Mouse (Mus musculus) limb, embryonic 15.5 days (tissue): ENCODE measurements around the gene Rbms3. TPM values are rescaled to one million over a fixed set of nuclear protein-coding genes. Genes with fewer than 3 reads are reported as not detected.

Source experiments
- ATAC-seq: fragments of 200-750 bp; cut with Nextera tagmentation; 2 replicates; pipeline ENCODE4 v1.8.0; 2017; ENCODE audit warnings: low read depth, moderate TSS enrichment; ENCODE audit not compliant: insufficient number of reproducible peaks, low FRiP score, low TSS enrichment
- H3K27ac ChIP-seq: fragments of 300-500 bp; sonication (generic); 2 replicates; pipeline ENCODE4 v1.5.1; 2015; ENCODE audit warnings: moderate library complexity, mild to moderate bottlenecking, inconsistent platforms
- H3K27me3 ChIP-seq: fragments of 300-500 bp; sonication (generic); 2 replicates; pipeline ENCODE4 v1.6.1; 2015; ENCODE audit warnings: inconsistent platforms
- H3K36me3 ChIP-seq: fragments of 300-500 bp; sonication (generic); 2 replicates; pipeline ENCODE4 v1.6.1; 2015; ENCODE audit warnings: inconsistent platforms
- H3K4me1 ChIP-seq: fragments of 300-500 bp; sonication (generic); 2 replicates; pipeline ENCODE4 v1.6.1; 2015; ENCODE audit warnings: inconsistent platforms
- H3K4me2 ChIP-seq: fragments of 300-500 bp; sonication (generic); 2 replicates; pipeline ENCODE4 v1.6.1; 2015; ENCODE audit warnings: mild to moderate bottlenecking, inconsistent platforms
- H3K4me3 ChIP-seq: fragments of 300-500 bp; sonication (generic); 2 replicates; pipeline ENCODE4 v1.5.1; 2015; ENCODE audit warnings: mild to moderate bottlenecking, inconsistent platforms
- H3K9ac ChIP-seq: fragments of 300-500 bp; sonication (generic); 2 replicates; pipeline ENCODE4 v1.6.1; 2015; ENCODE audit warnings: inconsistent platforms
- H3K9me3 ChIP-seq: fragments of 300-500 bp; sonication (generic); 2 replicates; pipeline ENCODE4 v1.6.1; 2016; ENCODE audit warnings: inconsistent platforms
- WGBS: fragments of 180-500 bp; shearing (Covaris S2); methylation state at CpG from one replicate; pipeline ENCODE4 v1.1.7; 2015; 5-methylcytosine and 5-hydroxymethylcytosine counted together
- polyA plus RNA-seq: library from polyadenylated mRNA; unstranded; fragments of >200 nt; fragmentation: Nextera tagmentation; extraction: Ambion mirVana; gene quantifications from 2 replicates; pipeline ENCODE4 v1.2.1, GENCODE M21; 2015

Gene Rbms3
- polyA plus RNA-seq, 1 experiment from 2014 or later, result 99.4 TPM

DNA sequence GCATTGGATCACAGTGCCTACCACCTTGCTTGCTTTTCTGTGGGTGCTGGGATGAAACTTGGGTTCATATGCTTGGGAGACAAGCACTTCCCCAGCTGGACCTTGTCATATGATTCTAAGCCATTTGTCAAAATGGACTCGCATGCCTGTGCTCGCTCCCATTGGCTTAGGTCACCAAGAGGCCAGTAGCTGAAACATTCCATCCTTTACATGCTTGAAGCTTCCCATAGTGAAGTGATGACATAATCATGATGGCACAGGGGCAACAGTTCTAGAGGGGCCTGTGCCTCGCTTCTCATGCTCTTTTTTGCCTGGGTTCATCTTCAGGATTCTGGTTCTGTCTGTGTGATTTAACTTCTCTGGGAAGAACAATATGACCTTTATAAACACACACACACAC, 857.9 kb downstream of the Rbms3 start:
- no peaks in the 10 kb centered on the region for H3K4me1 ChIP-seq
- ATAC-seq, result no peak
- no peak overlapping the region for H3K9ac ChIP-seq
- H3K9me3 ChIP-seq, result no peaks in the 10 kb centered on the region
- H3K27me3 ChIP-seq, result no peaks in the 10 kb centered on the region
- no peak overlapping the region for H3K27ac ChIP-seq
- WGBS, result 68% methylated on average over 3 of the region's 3 CpGs
- no peaks in the 10 kb centered on the region for H3K36me3 ChIP-seq
- H3K4me2 ChIP-seq, result no peak overlapping the region
- H3K4me3 ChIP-seq, result no peak overlapping the region

DNA sequence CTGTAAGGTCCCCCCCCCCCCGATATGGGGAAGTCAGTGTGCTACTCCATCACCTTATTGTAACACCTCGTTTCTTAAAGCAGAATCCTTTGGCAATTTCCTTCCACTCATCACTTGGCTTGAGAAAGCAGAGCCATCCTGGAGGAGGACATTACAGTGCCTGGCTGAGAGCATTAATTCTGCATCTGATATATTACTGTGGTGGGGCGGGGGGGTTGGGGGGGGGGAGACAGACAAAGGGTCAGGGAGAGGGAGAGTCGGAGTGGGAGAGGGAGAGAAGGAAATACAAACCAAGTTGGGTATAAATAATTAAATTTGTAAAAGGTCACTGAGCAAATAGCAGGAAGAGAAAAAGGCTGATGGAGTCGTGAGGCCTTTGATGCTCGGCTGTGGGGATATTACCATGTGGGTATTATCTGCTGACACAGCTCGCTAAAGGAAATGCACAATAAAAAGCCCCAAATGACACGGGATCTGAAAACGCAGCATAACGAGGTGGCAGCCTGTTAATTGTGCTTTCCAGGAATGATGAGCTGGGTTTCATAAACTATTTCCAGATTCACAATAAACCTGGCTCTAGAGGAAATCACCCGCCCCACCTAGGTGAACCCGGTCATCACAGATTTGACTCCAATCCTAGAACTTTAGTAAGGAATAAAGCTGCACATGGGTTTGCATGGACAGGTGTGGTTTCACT, 860.2 kb downstream of the Rbms3 start:
- WGBS, result 27% methylated on average over 12 of the region's 12 CpGs
- no peaks in the 10 kb centered on the region for H3K4me1 ChIP-seq
- no peak overlapping the region for H3K27ac ChIP-seq

DNA sequence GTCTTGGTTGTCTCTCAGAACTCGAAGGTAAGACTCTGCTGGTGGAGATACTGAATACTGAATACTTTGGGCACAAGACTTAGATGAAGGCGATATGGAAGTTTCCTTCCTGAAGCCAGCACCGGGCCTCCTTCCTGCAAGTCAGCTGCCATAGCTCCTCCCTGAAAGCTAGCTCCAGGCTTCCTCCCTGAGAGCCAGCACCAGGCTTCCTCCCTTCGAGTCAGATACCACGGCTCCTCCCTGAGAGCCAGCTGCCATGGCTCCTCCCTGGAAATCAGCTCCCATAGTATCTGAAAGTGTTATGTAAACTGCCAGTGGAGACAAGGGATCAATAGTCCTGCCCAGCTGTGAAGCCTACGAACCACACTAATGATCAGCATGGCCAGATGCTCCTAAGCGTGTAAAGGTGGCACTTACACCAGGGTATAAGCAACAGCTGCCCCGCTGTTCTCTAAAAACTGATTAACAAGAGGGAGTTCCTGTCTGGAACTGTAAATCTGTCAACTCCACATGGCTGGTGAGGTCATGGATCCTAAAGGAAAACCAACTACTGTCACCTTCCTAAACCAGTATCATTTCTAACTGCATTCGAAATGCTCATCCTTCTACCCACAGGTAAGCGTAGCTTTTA, 867.2 kb downstream of the Rbms3 start:
- no peaks in the 10 kb centered on the region for H3K9me3 ChIP-seq
- peaks cover 6% of the 10 kb centered on the region; the same call in 1 of the 2 replicates for H3K4me1 ChIP-seq
- 0 out of 2 replicates have a peak overlapping the region, but pooled peaks have one; percentile 7 for H3K4me2 ChIP-seq
- WGBS, result 42% methylated on average over 10 of the region's 10 CpGs
- H3K36me3 ChIP-seq, result no peaks in the 10 kb centered on the region
- no peaks in the 10 kb centered on the region for H3K27me3 ChIP-seq
- no peak overlapping the region for H3K4me3 ChIP-seq
- no peak overlapping the region for H3K9ac ChIP-seq
- peak overlapping the region; percentile 43; the same call in 1 of the 2 replicates for H3K27ac ChIP-seq
- ATAC-seq, result no peak

More for the DNA sequence above, 860.2 kb downstream of the Rbms3 start:
- Histone ChIP-seq H3K9me3 (no peaks in the 10 kb centered on the region), H3K4me2 (no peak overlapping the region), H3K9ac (no peak overlapping the region), H3K4me3 (no peak overlapping the region), H3K27me3 (no peaks in the 10 kb centered on the region), H3K36me3 (no peaks in the 10 kb centered on the region)
- no peak for ATAC-seq

DNA sequence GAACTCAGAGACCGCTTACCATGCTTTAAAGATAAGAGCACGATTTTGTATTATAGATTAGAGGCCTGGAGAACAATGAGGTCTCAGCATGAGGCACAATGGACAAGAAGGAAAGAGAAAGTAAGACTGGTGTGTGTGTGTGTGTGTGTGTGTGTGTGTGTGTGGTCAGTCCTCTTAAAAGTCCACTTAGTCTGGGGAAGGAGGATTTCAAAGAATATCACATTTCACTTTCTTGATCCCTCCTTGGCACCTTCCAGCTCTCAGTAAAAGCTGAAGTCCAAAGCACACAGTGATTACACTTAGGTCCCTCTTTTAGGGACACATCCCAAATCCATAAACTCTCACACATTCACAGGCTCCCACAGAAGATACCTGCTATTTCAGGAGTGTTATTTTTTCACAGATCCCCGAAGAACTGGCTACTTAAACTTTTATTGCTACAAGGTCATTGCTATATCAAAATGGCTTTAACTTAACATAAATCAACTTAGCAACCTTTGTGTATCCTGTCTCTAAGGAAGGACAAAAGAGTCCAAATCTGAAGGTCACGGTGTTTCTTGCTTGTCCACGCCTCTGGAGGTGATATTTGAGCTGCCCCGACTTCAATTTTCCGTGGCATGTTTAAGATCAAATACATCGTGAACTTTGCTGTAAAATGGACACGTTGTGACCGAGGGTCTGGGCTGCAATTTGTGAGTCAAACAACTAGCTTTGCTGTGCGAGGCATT, 880.7 kb downstream of the Rbms3 start:
- Histone ChIP-seq H3K4me1 (peaks cover 2% of the 10 kb centered on the region; the same call in 1 of the 2 replicates), H3K9me3 (no peaks in the 10 kb centered on the region), H3K27ac (no peak overlapping the region; the same call in 1 of the 2 replicates), H3K27me3 (no peaks in the 10 kb centered on the region), H3K36me3 (no peaks in the 10 kb centered on the region), H3K9ac (no peak overlapping the region), H3K4me2 (no peak overlapping the region), H3K4me3 (no peak overlapping the region)
- ATAC-seq, result no peak
- 41% methylated on average over 11 of the region's 11 CpGs for WGBS

DNA sequence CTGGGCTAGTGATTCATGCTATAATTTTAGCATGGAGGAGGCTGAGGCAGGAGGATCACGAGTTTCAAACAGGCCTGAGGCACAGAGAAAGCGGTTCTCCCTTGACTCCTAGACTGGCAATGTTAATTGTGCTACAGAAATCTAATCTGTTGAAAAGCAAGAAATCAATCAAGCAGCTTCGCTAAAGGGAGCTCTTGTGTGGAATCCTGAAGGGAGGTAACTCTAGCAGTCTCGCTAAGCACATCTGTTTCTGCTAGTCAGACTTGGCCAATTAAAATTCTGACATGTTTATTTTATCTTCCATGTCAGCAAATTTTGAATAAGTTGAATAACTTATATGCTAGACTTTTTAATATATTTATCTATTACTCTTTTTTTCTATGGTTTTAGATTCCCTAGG, 881.4 kb downstream of the Rbms3 start:
- no peaks in the 10 kb centered on the region for H3K9me3 ChIP-seq
- no peak overlapping the region for H3K4me2 ChIP-seq
- no peak overlapping the region for H3K27ac ChIP-seq
- H3K36me3 ChIP-seq, result no peaks in the 10 kb centered on the region
- H3K4me3 ChIP-seq, result no peak overlapping the region
- H3K9ac ChIP-seq, result no peak overlapping the region
- 57% methylated on average over 4 of the region's 4 CpGs for WGBS
- ATAC-seq, result no peak
- H3K27me3 ChIP-seq, result no peaks in the 10 kb centered on the region
- peaks cover 2% of the 10 kb centered on the region; the same call in 1 of the 2 replicates for H3K4me1 ChIP-seq

DNA sequence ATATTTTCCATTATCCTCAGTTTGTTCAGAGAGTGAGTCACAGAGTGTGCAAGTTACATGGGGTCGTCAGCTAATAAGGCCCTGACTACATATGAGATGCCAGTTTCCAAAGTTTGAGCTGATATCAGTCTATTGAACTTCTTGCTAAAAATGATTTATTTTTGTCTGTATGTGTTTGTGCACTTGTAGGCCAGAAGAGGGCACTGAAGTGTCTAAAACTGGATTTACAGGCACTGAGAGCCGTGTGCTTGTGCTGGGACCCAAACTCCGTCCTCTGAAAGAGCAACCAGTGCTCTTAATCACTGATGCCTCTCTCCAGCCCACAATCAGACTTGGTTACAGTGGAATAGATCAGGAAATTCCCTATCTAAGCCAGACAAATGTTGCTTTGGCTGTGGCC, 882.8 kb downstream of the Rbms3 start:
- Histone ChIP-seq H3K9me3 (no peaks in the 10 kb centered on the region), H3K9ac (no peak overlapping the region), H3K4me1 (peaks cover 2% of the 10 kb centered on the region; the same call in 1 of the 2 replicates), H3K4me2 (no peak overlapping the region), H3K27ac (no peak overlapping the region), H3K4me3 (no peak overlapping the region), H3K27me3 (no peaks in the 10 kb centered on the region), H3K36me3 (no peaks in the 10 kb centered on the region)
- WGBS, result 87% methylated on average over 3 of the region's 3 CpGs
- ATAC-seq, result no peak

DNA sequence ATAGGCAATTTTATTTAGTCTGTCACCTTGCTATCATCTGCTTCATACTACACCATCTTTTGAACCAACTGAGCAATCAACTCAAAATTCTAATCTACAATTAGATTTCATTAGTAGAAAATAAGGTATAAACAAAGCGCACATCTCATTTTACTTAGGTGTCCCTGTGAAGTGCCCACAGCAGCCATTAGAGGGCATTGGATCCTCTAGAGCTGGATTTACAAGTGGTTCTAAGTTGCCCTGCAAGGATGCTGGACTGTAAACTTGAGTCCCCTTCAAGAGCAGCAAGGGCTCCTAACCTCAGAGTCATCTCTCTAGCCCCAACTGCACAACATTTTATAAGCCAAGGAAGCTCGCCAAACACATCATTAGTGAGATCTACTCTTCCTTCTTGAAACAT, 891.9 kb downstream of the Rbms3 start:
- no peaks in the 10 kb centered on the region for H3K36me3 ChIP-seq
- H3K4me3 ChIP-seq, result no peak overlapping the region
- H3K4me1 ChIP-seq, result peaks cover 4% of the 10 kb centered on the region; the same call in 1 of the 2 replicates
- 66% methylated on average over 2 of the region's 2 CpGs for WGBS
- no peak overlapping the region for H3K9ac ChIP-seq
- no peak overlapping the region for H3K27ac ChIP-seq
- no peak for ATAC-seq
- H3K9me3 ChIP-seq, result no peaks in the 10 kb centered on the region
- no peak overlapping the region for H3K4me2 ChIP-seq
- H3K27me3 ChIP-seq, result no peaks in the 10 kb centered on the region

DNA sequence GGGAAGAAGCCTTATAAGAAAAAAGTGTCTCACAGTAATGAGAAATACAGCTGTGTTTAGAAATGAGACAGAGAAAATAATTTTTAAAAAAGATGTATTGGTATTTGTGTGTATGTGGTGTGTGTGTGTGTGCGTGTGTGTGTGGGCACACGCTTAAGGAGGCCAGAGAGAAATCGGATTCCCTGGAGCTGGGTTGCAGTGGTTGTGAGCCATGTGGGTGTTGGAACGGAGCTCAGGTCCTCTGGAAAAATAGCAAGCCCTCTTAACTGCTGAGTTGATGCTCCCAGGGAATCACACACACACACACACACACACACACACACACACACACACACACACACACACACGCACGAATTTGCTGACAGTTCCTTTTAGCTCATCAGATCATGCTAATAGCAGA, 900.5 kb downstream of the Rbms3 start:
- H3K4me2 ChIP-seq, result no peak overlapping the region
- no peak overlapping the region for H3K9ac ChIP-seq
- WGBS, result 73% methylated on average over 6 of the region's 6 CpGs
- H3K9me3 ChIP-seq, result no peaks in the 10 kb centered on the region
- ATAC-seq, result no peak
- no peaks in the 10 kb centered on the region for H3K36me3 ChIP-seq
- H3K4me3 ChIP-seq, result no peak overlapping the region
- no peaks in the 10 kb centered on the region for H3K27me3 ChIP-seq
- no peaks in the 10 kb centered on the region for H3K4me1 ChIP-seq
- H3K27ac ChIP-seq, result no peak overlapping the region

DNA sequence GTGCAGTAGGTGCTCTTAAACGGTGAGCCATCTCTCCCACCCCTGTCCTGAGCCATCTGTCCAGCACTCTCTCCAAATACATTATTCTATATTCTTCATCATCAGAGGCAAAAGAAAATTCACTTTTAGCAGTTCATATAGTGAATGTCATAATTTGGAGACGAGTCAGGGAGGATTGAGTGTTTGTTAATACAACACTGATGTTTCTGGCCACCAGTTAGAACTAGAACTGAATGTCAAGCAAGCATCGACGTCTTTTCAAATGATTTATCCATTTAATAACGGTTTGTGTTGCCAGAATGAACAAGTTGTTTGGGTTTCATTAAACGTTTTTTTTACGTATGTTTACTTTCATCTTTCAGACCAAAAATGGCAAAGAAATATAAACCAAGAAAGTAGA, 901.1 kb downstream of the Rbms3 start:
- Histone ChIP-seq H3K9ac (no peak overlapping the region), H3K27me3 (no peaks in the 10 kb centered on the region), H3K36me3 (no peaks in the 10 kb centered on the region), H3K4me1 (no peaks in the 10 kb centered on the region), H3K9me3 (no peaks in the 10 kb centered on the region), H3K4me2 (no peak overlapping the region), H3K27ac (no peak overlapping the region), H3K4me3 (no peak overlapping the region)
- 64% methylated on average over 7 of the region's 7 CpGs for WGBS
- no peak for ATAC-seq

DNA sequence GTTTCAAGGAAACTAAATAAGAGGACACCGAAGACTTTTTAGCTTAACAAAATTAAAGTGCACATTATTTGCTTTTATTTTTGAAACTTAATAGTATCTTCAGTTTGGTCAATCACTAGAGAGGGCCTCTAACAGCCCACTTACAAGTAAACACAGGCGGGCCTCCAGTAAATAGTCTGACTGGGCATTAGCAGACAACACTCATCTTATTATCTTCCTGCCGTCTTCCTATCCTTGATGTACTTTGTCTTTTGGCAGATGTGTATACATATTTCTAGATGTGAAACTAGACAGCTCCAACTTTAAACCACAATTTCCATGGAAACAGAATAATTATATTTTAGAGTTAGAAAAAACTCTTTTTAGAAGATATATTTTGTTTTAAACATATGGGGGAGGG, 901.6 kb downstream of the Rbms3 start:
- no peak for ATAC-seq
- Histone ChIP-seq H3K4me2 (no peak overlapping the region), H3K9me3 (no peaks in the 10 kb centered on the region), H3K4me1 (no peaks in the 10 kb centered on the region), H3K9ac (no peak overlapping the region), H3K27me3 (no peaks in the 10 kb centered on the region), H3K4me3 (no peak overlapping the region), H3K36me3 (no peaks in the 10 kb centered on the region), H3K27ac (no peak overlapping the region)
- WGBS, result 73% methylated on average over 3 of the region's 3 CpGs

DNA sequence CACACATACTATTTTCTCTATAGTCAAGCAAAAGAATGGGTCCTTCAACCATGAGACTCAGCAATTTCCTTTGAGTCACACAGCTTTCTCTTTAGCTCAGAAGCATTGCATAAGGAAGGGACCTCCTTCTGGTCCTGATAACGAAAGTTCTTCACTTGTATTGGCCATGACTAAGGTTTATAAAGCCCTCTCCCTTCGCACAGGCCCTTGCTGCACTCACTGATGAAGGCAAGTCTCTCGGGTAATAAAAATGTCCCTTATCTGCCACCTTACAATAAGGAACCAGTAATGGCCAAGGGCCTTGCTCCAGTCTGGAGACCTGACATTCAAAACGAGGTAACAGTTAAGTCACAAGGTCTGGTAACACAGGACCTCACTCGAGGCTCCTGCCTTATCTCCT, 905.1 kb downstream of the Rbms3 start:
- Histone ChIP-seq H3K9ac (no peak overlapping the region), H3K4me1 (no peaks in the 10 kb centered on the region), H3K27me3 (no peaks in the 10 kb centered on the region), H3K36me3 (no peaks in the 10 kb centered on the region), H3K4me3 (no peak overlapping the region), H3K9me3 (no peaks in the 10 kb centered on the region), H3K4me2 (no peak overlapping the region), H3K27ac (no peak overlapping the region)
- ATAC-seq, result no peak
- 70% methylated on average over 5 of the region's 5 CpGs for WGBS

DNA sequence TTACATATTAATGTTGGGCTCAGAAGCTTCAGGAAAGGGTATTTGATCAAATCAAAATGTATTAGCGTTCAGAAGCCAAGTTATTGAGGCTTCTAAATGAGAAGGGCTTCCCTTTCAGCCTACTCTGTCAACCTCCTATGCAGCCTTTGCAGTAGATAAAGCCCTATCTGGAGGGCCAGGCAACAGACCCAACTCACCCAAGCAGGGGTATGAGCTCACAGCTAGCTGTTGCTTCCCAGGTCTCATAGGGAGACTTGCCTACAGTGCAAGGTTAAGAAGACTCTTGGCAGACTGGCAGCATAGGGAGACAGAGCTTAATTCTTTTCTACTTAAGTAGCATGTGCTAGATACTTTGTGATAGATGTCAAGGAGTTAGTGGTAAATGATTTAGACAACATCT, 926.6 kb downstream of the Rbms3 start:
- Histone ChIP-seq H3K9me3 (no peaks in the 10 kb centered on the region), H3K4me3 (no peak overlapping the region), H3K9ac (no peak overlapping the region), H3K4me1 (no peaks in the 10 kb centered on the region), H3K27ac (no peak overlapping the region), H3K36me3 (no peaks in the 10 kb centered on the region), H3K4me2 (no peak overlapping the region), H3K27me3 (no peaks in the 10 kb centered on the region)
- no peak for ATAC-seq
- 87% methylated on average over 1 of the region's 1 CpGs for WGBS
